Mouse (Mus musculus) CD4-positive, CD25-positive, alpha-beta regulatory T cell, adult 2 months (primary cell): Measurements from ENCODE around the gene Tbc1d1.

Source experiments
- DNase-seq: peaks from one replicate; pipeline ENCODE4 v3.0.0-alpha.2; 2012; ENCODE audit warnings: low read depth, low spot score

Gene Tbc1d1

GRCm38 (mm10) chr5:64155861-64156550 is at the start of gene Tbc1d1:
Gene Tbc1d1 (plus strand): TSS chr5:64156305.
- DNase-seq, result peak; percentile 68

GRCm38 (mm10) chr5:64107596-64108289 is 48.4 kb upstream of the Tbc1d1 start:
- DNase-seq, result no peak

GRCm38 (mm10) chr5:64109217-64109616 is 46.9 kb upstream of the Tbc1d1 start:
- DNase-seq, result peak; percentile 31

- no peak for DNase-seq
These were observed 43.7 kb upstream of the Tbc1d1 start for GRCm38 (mm10) chr5:64112360-64112759.

- DNase-seq, result no peak
These were observed 41.9 kb upstream of the Tbc1d1 start for GRCm38 (mm10) chr5:64114210-64114609.

- DNase-seq, result no peak
These were observed 38.9 kb upstream of the Tbc1d1 start for GRCm38 (mm10) chr5:64117191-64117590.

GRCm38 (mm10) chr5:64125783-64126182 is 30.3 kb upstream of the Tbc1d1 start:
- DNase-seq, result no peak

- DNase-seq, result no peak
These were observed 24.6 kb upstream of the Tbc1d1 start for GRCm38 (mm10) chr5:64131550-64131949.

- no peak for DNase-seq
These were observed 22.2 kb upstream of the Tbc1d1 start for GRCm38 (mm10) chr5:64133901-64134300.

- peak; percentile 60 for DNase-seq
These were observed 19.8 kb upstream of the Tbc1d1 start for GRCm38 (mm10) chr5:64136325-64136724.

- no peak for DNase-seq
These were observed 15.9 kb upstream of the Tbc1d1 start for GRCm38 (mm10) chr5:64140202-64140601.

- no peak for DNase-seq
These were observed 11.8 kb upstream of the Tbc1d1 start for GRCm38 (mm10) chr5:64144315-64144714.

- DNase-seq, result no peak
These were observed 9.6 kb upstream of the Tbc1d1 start for GRCm38 (mm10) chr5:64146384-64147005.

GRCm38 (mm10) chr5:64149184-64150127 is 6.6 kb upstream of the Tbc1d1 start:
- DNase-seq, result peak; percentile 81

GRCm38 (mm10) chr5:64153319-64153718 is 2.8 kb upstream of the Tbc1d1 start:
- DNase-seq, result no peak

- DNase-seq, result peak; percentile 14
These were observed 474 bp downstream of the Tbc1d1 start for GRCm38 (mm10) chr5:64156579-64156978.

GRCm38 (mm10) chr5:64157926-64158325 is 1.8 kb downstream of the Tbc1d1 start:
- peak; percentile 62 for DNase-seq

GRCm38 (mm10) chr5:64158501-64158900 is 2.4 kb downstream of the Tbc1d1 start:
- peak; percentile 13 for DNase-seq

- DNase-seq, result peak; percentile 51
These were observed 3.1 kb downstream of the Tbc1d1 start for GRCm38 (mm10) chr5:64159065-64159780.

- peak; percentile 78 for DNase-seq
These were observed 3.9 kb downstream of the Tbc1d1 start for GRCm38 (mm10) chr5:64159781-64160704.
